Mouse (Mus musculus): Measurements from ENCODE around the gene Cryba4. TPM values are rescaled to one million over a fixed set of nuclear protein-coding genes. Genes with fewer than 3 reads are reported as not detected.

Cryba4 gene
- 1.7 TPM for polyA plus RNA-seq (2017; shearing (Covaris generic))

DNA sequence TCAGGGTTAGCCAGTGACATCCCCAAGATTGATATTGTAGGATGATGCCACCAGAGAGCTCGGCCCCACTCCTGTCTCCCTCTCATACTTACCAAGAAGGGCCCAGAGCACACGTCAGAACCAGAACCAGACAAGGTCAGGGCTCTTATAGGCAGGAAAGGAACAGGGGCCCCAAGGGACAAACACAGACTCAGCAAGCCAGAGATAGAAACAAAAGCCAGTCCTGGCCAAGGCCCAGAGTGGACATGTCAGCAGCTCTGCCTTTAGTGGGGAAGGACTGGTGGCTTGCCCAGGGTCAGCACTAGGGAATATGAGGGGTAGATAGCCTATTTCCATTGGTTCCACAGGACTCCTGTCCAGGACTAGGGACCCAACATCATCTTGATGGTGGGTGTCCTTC is at the start of gene Cryba4:
Cryba4 (minus strand) TSS at position 119 of the 400 bp plus-strand sequence.

DNA sequence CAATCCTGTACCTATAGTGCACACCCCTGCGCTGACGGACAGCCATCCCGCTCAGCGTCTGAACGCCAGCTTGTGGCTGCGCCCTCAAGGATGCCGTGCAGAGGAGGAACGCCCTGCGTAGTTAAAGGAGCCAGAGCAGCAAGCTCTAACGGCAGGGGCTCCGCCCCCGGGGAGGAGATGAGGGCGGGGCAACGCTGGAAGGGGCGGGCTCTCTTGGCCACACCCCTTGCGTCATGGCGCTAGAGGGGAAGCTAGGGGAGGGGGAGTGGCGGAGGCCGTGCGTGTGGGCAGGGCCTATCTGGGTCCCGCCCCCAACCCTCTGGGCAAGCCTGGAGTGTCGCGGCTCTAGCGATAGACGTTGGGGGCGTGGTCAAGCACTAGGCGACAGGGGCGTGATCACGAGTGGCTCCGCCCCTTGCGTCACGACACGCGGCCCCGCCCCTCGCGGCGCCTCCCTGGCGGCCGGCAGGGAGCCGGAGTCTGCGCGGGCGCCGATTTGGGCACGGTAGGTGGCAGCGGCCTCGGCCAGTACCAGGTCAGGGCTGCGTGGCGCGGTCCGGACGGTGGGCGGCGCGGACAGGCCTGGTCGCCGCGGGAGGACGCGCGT is 24.1 kb upstream of the Cryba4 start, which contains the start of gene Tpst2:
Tpst2 (plus strand) TSS at position 425 of the 607 bp plus-strand sequence.

DNA sequence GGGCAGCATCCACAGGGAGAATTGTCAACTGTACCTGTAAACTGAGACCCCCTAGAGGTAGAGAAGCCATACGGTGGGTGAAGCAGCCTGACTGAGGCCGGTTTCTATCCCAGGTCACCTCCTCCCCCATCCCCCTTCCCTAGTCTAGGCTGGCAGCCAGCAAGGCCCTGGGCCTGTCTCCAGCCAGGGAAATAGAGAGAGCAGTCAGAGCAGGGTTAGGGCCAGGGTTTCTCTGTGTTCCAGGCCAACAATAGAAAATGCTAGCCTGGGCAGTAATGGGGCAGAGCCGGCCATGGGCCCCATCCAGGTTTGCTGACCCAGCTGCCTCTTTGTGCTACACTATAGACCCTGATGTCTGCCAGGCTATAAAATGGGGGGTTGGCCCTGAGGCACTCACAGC is 3.1 kb upstream of the Cryba4 start, which contains the start of gene Crybb1:
Crybb1 (plus strand) TSS at position 390 of the 400 bp plus-strand sequence.

Other genes starting within 250 kb of the Cryba4 start
- 1.0 TPM for gene Crybb1, start 3.3 kb upstream of the Cryba4 start, polyA plus RNA-seq (2017; shearing (Covaris generic))
- 249 TPM for gene Tpst2, start 24.2 kb upstream of the Cryba4 start, polyA plus RNA-seq (2017; shearing (Covaris generic))
- gene Tfip11, start 73.8 kb upstream of the Cryba4 start, polyA plus RNA-seq (2017; shearing (Covaris generic)): 103 TPM
- 102 TPM for gene Srrd, start 90.5 kb upstream of the Cryba4 start, polyA plus RNA-seq (2017; shearing (Covaris generic))
- gene Hps4, start 90.6 kb upstream of the Cryba4 start, polyA plus RNA-seq (2017; shearing (Covaris generic)): 21.8 TPM
- 0.71 TPM for gene Gm6583, start 103.5 kb upstream of the Cryba4 start, polyA plus RNA-seq (2017; shearing (Covaris generic))
- gene Asphd2, start 142.3 kb upstream of the Cryba4 start, polyA plus RNA-seq (2017; shearing (Covaris generic)): 1.1 TPM
- not detected for gene Gm6588, start 196.9 kb upstream of the Cryba4 start, polyA plus RNA-seq (2017; shearing (Covaris generic))

All from effector memory CD4-positive, alpha-beta T cell, adult 5 months (primary cell).